Mouse (Mus musculus) liver, postnatal 0 days (tissue): ENCODE data around the gene Ccdc186. TPM values are rescaled to one million over a fixed set of nuclear protein-coding genes. Genes with fewer than 3 reads are reported as not detected.

Source experiments
- ATAC-seq: fragments of 200-750 bp; cut with Nextera tagmentation; 2 replicates; pipeline ENCODE4 v1.8.0; 2017; ENCODE audit warnings: mild to moderate bottlenecking, moderate library complexity
- DNase-seq: peaks from one replicate; pipeline ENCODE4 v3.0.0-alpha.2; 2016
- H3K27ac ChIP-seq: fragments of 300-500 bp; sonication (generic); 2 replicates; pipeline ENCODE4 v1.5.1; 2014; ENCODE audit warnings: antibody characterized with exemption, moderate library complexity, mild to moderate bottlenecking, low read depth
- H3K27me3 ChIP-seq: fragments of 300-500 bp; sonication (generic); 2 replicates; pipeline ENCODE4 v1.6.1; 2014; ENCODE audit warnings: low read length, control low read depth, mixed read lengths; ENCODE audit not compliant: insufficient read depth
- H3K36me3 ChIP-seq: fragments of 300-500 bp; sonication (generic); replicated peaks from 2 replicates; pipeline ENCODE4 v1.6.1; 2014; ENCODE audit warnings: mild to moderate bottlenecking, control low read depth, low read length, moderate library complexity, mixed read lengths; ENCODE audit not compliant: insufficient read depth
- H3K4me1 ChIP-seq: fragments of 300-500 bp; sonication (generic); 2 replicates; pipeline ENCODE4 v1.6.1; 2014; ENCODE audit warnings: antibody characterized with exemption, mild to moderate bottlenecking, control low read depth; ENCODE audit not compliant: insufficient read depth
- H3K4me2 ChIP-seq: fragments of 300-500 bp; sonication (generic); 2 replicates; pipeline ENCODE4 v1.6.1; 2014; ENCODE audit warnings: low read depth, mild to moderate bottlenecking, low read length, moderate library complexity, mixed read lengths
- H3K4me3 ChIP-seq: fragments of 300-500 bp; sonication (generic); 2 replicates; pipeline ENCODE4 v1.5.1; 2014; ENCODE audit warnings: low read depth, low read length
- H3K9ac ChIP-seq: fragments of 300-500 bp; sonication (generic); replicated peaks from 2 replicates; pipeline ENCODE4 v1.6.1; 2014; ENCODE audit warnings: mild to moderate bottlenecking, moderate library complexity
- H3K9me3 ChIP-seq: fragments of 300-500 bp; sonication (generic); 2 replicates; pipeline ENCODE4 v1.6.1; 2016; ENCODE audit warnings: mild to moderate bottlenecking, control low read depth, low read length, mixed read lengths
- CTCF ChIP-seq: sonication (generic); IDR thresholded peaks from 2 replicates; pipeline ENCODE4 v1.5.1; 2016; ENCODE audit warnings: antibody characterized with exemption, low read depth
- EP300 ChIP-seq: IDR thresholded peaks from 2 replicates; pipeline ENCODE4 v1.6.1; 2016; ENCODE audit warnings: antibody characterized with exemption, low read depth, mild to moderate bottlenecking
- WGBS: fragments of 180-500 bp; shearing (Covaris S2); extraction: QIAGEN DNeasy Blood & Tissue Kit; methylation state at CpG from one replicate; pipeline ENCODE4 v1.1.7; 2014; ENCODE audit not compliant: insufficient replicate concordance; 5-methylcytosine and 5-hydroxymethylcytosine counted together
- polyA plus RNA-seq: library from polyadenylated mRNA; unstranded; fragments of >200 nt; fragmentation: Nextera tagmentation; extraction: Ambion mirVana; gene quantifications from 2 replicates; pipeline ENCODE4 v1.2.1, GENCODE M21; 2015

The Ccdc186 gene
- polyA plus RNA-seq, 1 experiment from 2014 or later, result 4.6 TPM

DNA sequence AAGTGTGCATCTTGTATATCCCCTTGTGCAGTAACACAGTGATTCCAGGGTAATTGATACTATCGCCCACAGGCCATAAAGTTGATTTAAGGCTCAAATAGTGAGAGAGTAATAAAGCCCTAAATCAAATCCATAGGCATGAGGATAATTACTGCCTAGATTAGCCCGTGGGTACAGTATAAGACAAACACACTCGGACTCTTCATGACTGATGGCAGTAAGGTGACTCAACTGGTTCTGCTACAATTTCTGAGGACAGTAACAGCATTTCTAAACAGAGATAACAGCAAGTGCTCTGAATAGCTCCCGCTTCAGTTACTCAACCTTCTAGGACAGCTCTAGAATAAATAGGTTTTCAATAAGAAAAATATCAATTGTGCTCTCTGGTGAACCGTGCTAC lies 14.9 kb downstream of the Ccdc186 start:
- Histone ChIP-seq H3K36me3 (peaks cover 44% of the 10 kb centered on the region), H3K9me3 (no peaks in the 10 kb centered on the region), H3K9ac (no peak overlapping the region), H3K4me1 (peaks cover 3% of the 10 kb centered on the region), H3K4me2 (no peak overlapping the region), H3K27ac (no peak overlapping the region), H3K27me3 (no peaks in the 10 kb centered on the region), H3K4me3 (no peak overlapping the region)
- DNase-seq, result no peak
- WGBS, result 82% methylated on average over 5 of the region's 5 CpGs
- ATAC-seq, result no peak
- TF ChIP-seq CTCF (no peak), EP300 (no peak)

DNA sequence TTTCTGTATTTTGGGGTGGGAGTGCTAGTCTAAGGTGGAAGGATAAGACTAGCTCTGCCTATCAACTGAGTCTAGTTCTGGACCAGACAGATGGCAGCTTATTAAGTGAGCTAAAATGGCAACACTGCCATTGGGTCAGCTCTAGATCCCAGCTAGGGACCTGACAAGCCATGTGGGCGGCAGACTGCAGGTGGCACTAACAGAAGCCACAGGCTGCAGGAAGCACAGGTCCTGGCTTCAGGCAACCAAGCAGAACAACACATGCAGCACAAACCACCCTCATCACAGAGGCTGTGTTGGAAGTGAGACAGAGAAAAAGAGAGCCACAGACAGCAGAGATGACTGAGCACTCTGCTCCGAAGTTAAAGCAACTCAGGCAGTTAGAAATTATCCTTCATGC lies 16.6 kb downstream of the Ccdc186 start:
- no peaks in the 10 kb centered on the region for H3K27me3 ChIP-seq
- no peaks in the 10 kb centered on the region for H3K9me3 ChIP-seq
- WGBS, result 72% methylated on average over 2 of the region's 2 CpGs
- DNase-seq (peak; percentile 22), ATAC-seq (no peak)
- TF ChIP-seq EP300, result no peak
- peak; percentile 30 for TF ChIP-seq CTCF
- H3K9ac ChIP-seq, result no peak overlapping the region
- no peak overlapping the region for H3K4me2 ChIP-seq
- H3K4me1 ChIP-seq, result peaks cover 20% of the 10 kb centered on the region
- no peak overlapping the region for H3K27ac ChIP-seq
- peaks cover 54% of the 10 kb centered on the region for H3K36me3 ChIP-seq
- no peak overlapping the region for H3K4me3 ChIP-seq

DNA sequence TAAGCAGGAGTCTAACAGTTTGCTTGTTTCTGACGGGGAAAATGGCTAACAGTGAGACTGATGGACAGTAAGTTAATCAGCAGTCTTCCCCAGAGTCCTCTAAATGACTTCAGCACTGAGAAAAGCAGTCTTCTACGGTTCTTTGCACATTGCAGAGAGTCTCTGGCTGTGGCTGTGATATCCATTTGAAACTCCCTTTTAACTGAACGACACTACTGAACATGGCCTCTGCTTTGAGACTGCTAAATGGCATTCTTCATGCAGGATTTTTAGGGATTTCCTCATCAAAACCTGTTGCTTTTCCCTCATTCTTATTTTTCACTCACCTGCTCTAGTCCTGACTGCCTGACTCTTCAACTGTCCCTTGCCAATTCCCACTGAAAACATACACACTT lies 19.6 kb downstream of the Ccdc186 start:
- H3K9ac ChIP-seq, result no peak overlapping the region
- WGBS, result 78% methylated on average over 3 of the region's 3 CpGs
- DNase-seq (no peak), ATAC-seq (no peak)
- H3K36me3 ChIP-seq, result peaks cover 57% of the 10 kb centered on the region
- H3K4me3 ChIP-seq, result no peak overlapping the region
- no peaks in the 10 kb centered on the region for H3K9me3 ChIP-seq
- H3K27ac ChIP-seq, result 0 out of 2 replicates have a peak overlapping the region, but pooled peaks have one; percentile 69
- TF ChIP-seq EP300, result no peak
- TF ChIP-seq CTCF, result no peak
- H3K4me2 ChIP-seq, result no peak overlapping the region
- H3K27me3 ChIP-seq, result no peaks in the 10 kb centered on the region
- H3K4me1 ChIP-seq, result peaks cover 21% of the 10 kb centered on the region

DNA sequence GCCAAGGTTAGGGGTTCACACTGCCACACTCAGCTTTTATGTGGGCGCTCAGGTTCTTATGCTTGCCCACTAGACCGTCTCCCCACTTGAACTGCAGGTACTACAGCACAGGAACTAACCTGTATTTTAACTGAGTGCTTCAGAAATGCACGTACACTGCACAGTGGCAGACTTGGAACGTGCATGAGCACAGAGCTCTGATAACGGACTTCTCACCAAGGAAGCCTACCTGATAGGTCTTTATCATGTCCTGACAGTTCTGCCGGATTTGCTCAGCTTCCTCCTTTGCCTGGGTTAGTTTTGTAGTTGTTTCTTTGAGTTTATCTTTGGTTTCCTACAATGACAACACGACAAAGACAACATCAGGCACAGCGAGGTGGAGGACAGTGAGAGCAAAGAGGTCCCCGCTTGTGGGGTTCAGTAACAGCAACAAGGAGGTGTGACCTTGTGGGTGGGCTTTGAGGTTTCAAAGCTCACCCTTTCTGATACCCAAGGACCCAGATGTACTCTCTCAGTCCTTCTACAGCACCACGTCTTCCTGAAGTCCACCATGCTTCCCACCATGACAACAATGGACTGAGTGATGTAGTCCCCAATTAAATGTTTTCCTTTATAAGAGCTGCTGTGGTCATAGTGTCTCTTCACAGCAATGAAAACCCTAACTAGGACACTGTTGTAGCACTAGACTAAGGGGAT lies 20.2 kb downstream of the Ccdc186 start:
- H3K9ac ChIP-seq, result no peak overlapping the region
- ATAC-seq (peak; percentile 77), DNase-seq (no peak)
- TF ChIP-seq EP300 (peak; percentile 93), CTCF (no peak)
- H3K4me2 ChIP-seq, result peak overlapping the region; percentile 15
- 62% methylated on average over 10 of the region's 10 CpGs for WGBS
- no peak overlapping the region for H3K4me3 ChIP-seq
- H3K4me1 ChIP-seq, result peaks cover 21% of the 10 kb centered on the region
- no peaks in the 10 kb centered on the region for H3K9me3 ChIP-seq
- H3K27ac ChIP-seq, result peak overlapping the region; percentile 69
- H3K27me3 ChIP-seq, result no peaks in the 10 kb centered on the region
- H3K36me3 ChIP-seq, result peaks cover 54% of the 10 kb centered on the region

DNA sequence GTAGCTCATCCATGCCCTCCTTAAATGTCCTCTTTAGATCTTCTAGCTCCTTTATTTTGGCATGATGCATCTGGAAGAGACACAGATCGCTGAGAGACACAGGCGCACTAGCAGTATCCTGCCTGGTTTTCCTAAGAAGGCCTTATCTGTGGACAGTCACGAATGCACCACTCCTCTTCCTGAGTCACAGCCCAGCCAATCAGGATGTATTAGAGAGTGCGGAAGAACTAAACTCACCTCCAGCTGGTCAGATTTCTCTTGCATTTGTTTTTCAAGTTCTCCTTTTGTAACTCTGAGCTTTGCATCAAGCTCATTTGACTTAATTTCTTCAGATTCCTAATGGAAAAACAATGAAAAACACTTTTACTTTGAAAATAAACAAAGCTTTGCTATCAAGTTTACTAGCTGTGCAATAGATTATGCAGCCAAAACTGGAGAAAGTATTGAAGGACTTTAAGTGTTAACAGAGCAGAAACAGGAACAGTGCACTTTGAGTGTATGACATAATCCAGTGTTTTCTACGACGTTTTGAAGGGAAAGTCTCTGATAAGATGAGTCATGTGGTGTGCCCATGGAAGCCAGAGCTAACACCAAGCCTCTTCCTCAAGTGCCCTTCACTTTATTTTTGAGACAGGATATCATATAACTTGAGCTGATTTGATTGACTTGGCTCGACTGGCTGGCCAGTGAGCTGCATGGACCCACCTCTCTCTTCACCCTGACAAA lies 20.9 kb downstream of the Ccdc186 start:
- ATAC-seq (peak; percentile 69), DNase-seq (no peak)
- Histone ChIP-seq H3K36me3 (peaks cover 58% of the 10 kb centered on the region), H3K27me3 (no peaks in the 10 kb centered on the region), H3K27ac (peak overlapping the region; percentile 69), H3K4me1 (peaks cover 21% of the 10 kb centered on the region), H3K4me3 (no peak overlapping the region), H3K9ac (no peak overlapping the region), H3K9me3 (no peaks in the 10 kb centered on the region), H3K4me2 (peak overlapping the region; percentile 15)
- 39% methylated on average over 7 of the region's 7 CpGs for WGBS
- TF ChIP-seq EP300 (no peak), CTCF (no peak)

DNA sequence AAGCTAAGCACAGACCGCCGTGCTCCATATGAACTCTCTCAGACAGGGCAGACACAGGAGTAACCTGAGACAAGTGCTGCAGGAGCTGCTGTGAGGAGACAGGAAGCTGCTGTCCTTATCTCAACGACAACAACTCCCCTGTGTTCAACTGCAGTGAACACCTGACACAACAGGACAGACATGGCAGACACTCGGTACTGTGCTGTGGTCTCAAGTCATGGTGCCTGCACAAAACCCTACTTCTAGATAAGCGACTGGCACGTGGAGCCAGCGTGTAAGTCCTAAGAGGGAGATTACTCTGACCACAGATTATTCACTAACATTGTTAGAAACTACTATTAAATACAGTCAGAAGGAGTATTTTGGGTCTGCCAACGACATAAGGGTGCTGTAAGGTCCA lies 21.8 kb downstream of the Ccdc186 start:
- DNase-seq (no peak), ATAC-seq (peak; percentile 61)
- H3K9me3 ChIP-seq, result no peaks in the 10 kb centered on the region
- peaks cover 21% of the 10 kb centered on the region for H3K4me1 ChIP-seq
- H3K9ac ChIP-seq, result no peak overlapping the region
- no peak overlapping the region for H3K4me3 ChIP-seq
- H3K27me3 ChIP-seq, result no peaks in the 10 kb centered on the region
- H3K36me3 ChIP-seq, result peaks cover 63% of the 10 kb centered on the region
- TF ChIP-seq CTCF (no peak), EP300 (peak; percentile 77)
- peak overlapping the region; percentile 69; the same call in 1 of the 2 replicates for H3K27ac ChIP-seq
- H3K4me2 ChIP-seq, result no peak overlapping the region; the same call in 1 of the 2 replicates
- WGBS, result 51% methylated on average over 8 of the region's 8 CpGs
